Mouse (Mus musculus): ENCODE data around the gene Gsdma2. TPM values are rescaled to one million over a fixed set of nuclear protein-coding genes. Genes with fewer than 3 reads are reported as not detected.

The Gsdma2 gene
- polyA plus RNA-seq, 1 experiment from 2014 or later = not detected

GRCm38 (mm10) chr11:98693201-98693600 lies 46.6 kb downstream of the Gsdma2 start:
- peaks cover 84% of the 10 kb centered on the region for H3K36me3 ChIP-seq (ENCODE audit: control insufficient read depth, insufficient read depth, low read length)
- H3K9ac ChIP-seq (ENCODE audit: low read length) = no peak overlapping the region
- no peak for ATAC-seq (ENCODE audit: insufficient number of reproducible peaks, insufficient read depth, low FRiP score, low read depth)
- no peak overlapping the region for H3K27ac ChIP-seq (replicated peaks in 1 of 2; ENCODE audit: control insufficient read depth in 1 of 2, insufficient read depth in 1 of 2, low read depth in 2 of 2, low read length in 2 of 2)
- WGBS = 79% methylated on average over 13 of the region's 13 CpGs
- H3K4me3 ChIP-seq (ENCODE audit: control insufficient read depth in 1 of 2, insufficient read depth in 1 of 2, low read depth in 1 of 2, low read length in 2 of 2) = no peak overlapping the region
- H3K9me3 ChIP-seq (ENCODE audit: control insufficient read depth, low read length) = no peaks in the 10 kb centered on the region
- no peak overlapping the region for H3K4me2 ChIP-seq (ENCODE audit: low read length)
- no peaks in the 10 kb centered on the region; a peak in 2 of 4 replicates for H3K4me1 ChIP-seq (ENCODE audit: control insufficient read depth in 2 of 2, insufficient read depth in 2 of 2, low read length in 2 of 2)
- H3K27me3 ChIP-seq (ENCODE audit: control insufficient read depth, insufficient read depth, low read length) = no peaks in the 10 kb centered on the region

- H3K27me3 ChIP-seq (ENCODE audit: control insufficient read depth, insufficient read depth, low read length) = no peaks in the 10 kb centered on the region
- H3K4me3 ChIP-seq (ENCODE audit: control insufficient read depth in 1 of 2, insufficient read depth in 1 of 2, low read depth in 1 of 2, low read length in 2 of 2) = no peak overlapping the region
- no peak overlapping the region for H3K4me2 ChIP-seq (ENCODE audit: low read length)
- ATAC-seq (ENCODE audit: insufficient number of reproducible peaks, insufficient read depth, low FRiP score, low read depth) = no peak
- peaks cover 80% of the 10 kb centered on the region for H3K36me3 ChIP-seq (ENCODE audit: control insufficient read depth, insufficient read depth, low read length)
- H3K27ac ChIP-seq (replicated peaks in 1 of 2; ENCODE audit: control insufficient read depth in 1 of 2, insufficient read depth in 1 of 2, low read depth in 2 of 2, low read length in 2 of 2) = no peak overlapping the region
- no peaks in the 10 kb centered on the region; a peak in 2 of 4 replicates for H3K4me1 ChIP-seq (ENCODE audit: control insufficient read depth in 2 of 2, insufficient read depth in 2 of 2, low read length in 2 of 2)
- no peaks in the 10 kb centered on the region for H3K9me3 ChIP-seq (ENCODE audit: control insufficient read depth, low read length)
- no peak overlapping the region for H3K9ac ChIP-seq (ENCODE audit: low read length)
- WGBS = 80% methylated on average over 9 of the region's 9 CpGs
Measured at GRCm38 (mm10) chr11:98693746-98694145, 47.2 kb downstream of the Gsdma2 start.

DNA sequence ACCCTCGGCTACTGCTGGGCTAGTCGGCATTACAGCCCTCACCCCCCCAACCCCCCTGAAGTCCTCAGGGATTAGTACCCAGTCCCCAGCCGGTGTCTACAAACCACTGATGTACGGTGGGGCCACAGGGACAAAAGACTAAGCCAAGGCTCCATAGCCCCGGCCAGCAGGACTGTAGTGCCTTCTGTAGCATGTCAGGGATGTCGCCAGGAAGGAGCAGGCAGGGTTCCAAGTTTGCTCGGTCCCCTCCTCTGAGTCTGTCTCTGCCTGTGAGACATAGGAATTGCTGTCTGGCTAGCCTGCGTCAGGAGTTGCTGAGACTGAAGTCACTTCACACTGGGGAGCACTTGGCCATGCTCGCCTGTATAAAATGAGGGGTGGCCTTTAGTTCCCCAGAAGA lies 47.7 kb downstream of the Gsdma2 start:
- H3K9ac ChIP-seq (ENCODE audit: low read length) = no peak overlapping the region
- ATAC-seq (ENCODE audit: insufficient number of reproducible peaks, insufficient read depth, low FRiP score, low read depth) = no peak
- H3K27ac ChIP-seq (replicated peaks in 1 of 2; ENCODE audit: control insufficient read depth in 1 of 2, insufficient read depth in 1 of 2, low read depth in 2 of 2, low read length in 2 of 2) = no peak overlapping the region
- H3K27me3 ChIP-seq (ENCODE audit: control insufficient read depth, insufficient read depth, low read length) = no peaks in the 10 kb centered on the region
- H3K9me3 ChIP-seq (ENCODE audit: control insufficient read depth, low read length) = no peaks in the 10 kb centered on the region
- no peaks in the 10 kb centered on the region; a peak in 2 of 4 replicates for H3K4me1 ChIP-seq (ENCODE audit: control insufficient read depth in 2 of 2, insufficient read depth in 2 of 2, low read length in 2 of 2)
- no peak overlapping the region for H3K4me2 ChIP-seq (ENCODE audit: low read length)
- WGBS = 55% methylated on average over 9 of the region's 9 CpGs
- no peak overlapping the region for H3K4me3 ChIP-seq (ENCODE audit: control insufficient read depth in 1 of 2, insufficient read depth in 1 of 2, low read depth in 1 of 2, low read length in 2 of 2)
- peaks cover 77% of the 10 kb centered on the region for H3K36me3 ChIP-seq (ENCODE audit: control insufficient read depth, insufficient read depth, low read length)

GRCm38 (mm10) chr11:98695408-98695807 lies 48.8 kb downstream of the Gsdma2 start:
- 74% methylated on average over 14 of the region's 14 CpGs for WGBS
- Histone ChIP-seq H3K9ac (ENCODE audit: low read length) (no peak overlapping the region), H3K4me3 (ENCODE audit: control insufficient read depth in 1 of 2, insufficient read depth in 1 of 2, low read depth in 1 of 2, low read length in 2 of 2) (no peak overlapping the region), H3K4me1 (ENCODE audit: control insufficient read depth in 2 of 2, insufficient read depth in 2 of 2, low read length in 2 of 2) (peaks cover 0 to 4% of the 10 kb centered on the region in 2 experiments; a peak in 3 of 4 replicates), H3K27me3 (ENCODE audit: control insufficient read depth, insufficient read depth, low read length) (no peaks in the 10 kb centered on the region), H3K9me3 (ENCODE audit: control insufficient read depth, low read length) (no peaks in the 10 kb centered on the region), H3K27ac (replicated peaks in 1 of 2; ENCODE audit: control insufficient read depth in 1 of 2, insufficient read depth in 1 of 2, low read depth in 2 of 2, low read length in 2 of 2) (no peak overlapping the region), H3K4me2 (ENCODE audit: low read length) (no peak overlapping the region), H3K36me3 (ENCODE audit: control insufficient read depth, insufficient read depth, low read length) (peaks cover 66% of the 10 kb centered on the region)
- ATAC-seq (ENCODE audit: insufficient number of reproducible peaks, insufficient read depth, low FRiP score, low read depth) = no peak

- Histone ChIP-seq H3K9ac (ENCODE audit: low read length) (no peak overlapping the region), H3K4me2 (ENCODE audit: low read length) (no peak overlapping the region), H3K4me3 (ENCODE audit: control insufficient read depth in 1 of 2, insufficient read depth in 1 of 2, low read depth in 1 of 2, low read length in 2 of 2) (no peak overlapping the region), H3K27ac (replicated peaks in 1 of 2; ENCODE audit: control insufficient read depth in 1 of 2, insufficient read depth in 1 of 2, low read depth in 2 of 2, low read length in 2 of 2) (no peak overlapping the region), H3K27me3 (ENCODE audit: control insufficient read depth, insufficient read depth, low read length) (no peaks in the 10 kb centered on the region), H3K4me1 (ENCODE audit: control insufficient read depth in 2 of 2, insufficient read depth in 2 of 2, low read length in 2 of 2) (peaks cover 0 to 7% of the 10 kb centered on the region in 2 experiments; a peak in 3 of 4 replicates), H3K36me3 (ENCODE audit: control insufficient read depth, insufficient read depth, low read length) (peaks cover 53% of the 10 kb centered on the region), H3K9me3 (ENCODE audit: control insufficient read depth, low read length) (no peaks in the 10 kb centered on the region)
- WGBS = 76% methylated on average over 14 of the region's 14 CpGs
- ATAC-seq (ENCODE audit: insufficient number of reproducible peaks, insufficient read depth, low FRiP score, low read depth) = no peak
Measured at GRCm38 (mm10) chr11:98696454-98697216, 50.1 kb downstream of the Gsdma2 start.

- Histone ChIP-seq H3K36me3 (ENCODE audit: control insufficient read depth, insufficient read depth, low read length) (peaks cover 47% of the 10 kb centered on the region), H3K9me3 (ENCODE audit: control insufficient read depth, low read length) (no peaks in the 10 kb centered on the region), H3K27me3 (ENCODE audit: control insufficient read depth, insufficient read depth, low read length) (no peaks in the 10 kb centered on the region), H3K4me2 (ENCODE audit: low read length) (no peak overlapping the region), H3K4me3 (ENCODE audit: control insufficient read depth in 1 of 2, insufficient read depth in 1 of 2, low read depth in 1 of 2, low read length in 2 of 2) (no peak overlapping the region), H3K27ac (replicated peaks in 1 of 2; ENCODE audit: control insufficient read depth in 1 of 2, insufficient read depth in 1 of 2, low read depth in 2 of 2, low read length in 2 of 2) (no peak overlapping the region), H3K4me1 (ENCODE audit: control insufficient read depth in 2 of 2, insufficient read depth in 2 of 2, low read length in 2 of 2) (peaks cover 0 to 7% of the 10 kb centered on the region in 2 experiments; a peak in 3 of 4 replicates), H3K9ac (ENCODE audit: low read length) (no peak overlapping the region)
- WGBS = 89% methylated on average over 12 of the region's 12 CpGs
- ATAC-seq (ENCODE audit: insufficient number of reproducible peaks, insufficient read depth, low FRiP score, low read depth) = no peak
Measured at GRCm38 (mm10) chr11:98697225-98697624, 50.7 kb downstream of the Gsdma2 start.

GRCm38 (mm10) chr11:98698849-98699640 lies 52.5 kb downstream of the Gsdma2 start:
- H3K4me3 ChIP-seq (ENCODE audit: control insufficient read depth in 1 of 2, insufficient read depth in 1 of 2, low read depth in 1 of 2, low read length in 2 of 2) = no peak overlapping the region
- no peak overlapping the region for H3K27ac ChIP-seq (replicated peaks in 1 of 2; ENCODE audit: control insufficient read depth in 1 of 2, insufficient read depth in 1 of 2, low read depth in 2 of 2, low read length in 2 of 2)
- no peak overlapping the region for H3K9ac ChIP-seq (ENCODE audit: low read length)
- peaks cover 29% of the 10 kb centered on the region for H3K36me3 ChIP-seq (ENCODE audit: control insufficient read depth, insufficient read depth, low read length)
- WGBS = 79% methylated on average over 16 of the region's 16 CpGs
- no peaks in the 10 kb centered on the region for H3K27me3 ChIP-seq (ENCODE audit: control insufficient read depth, insufficient read depth, low read length)
- H3K4me1 ChIP-seq (ENCODE audit: control insufficient read depth in 2 of 2, insufficient read depth in 2 of 2, low read length in 2 of 2) = peaks cover 0 to 7% of the 10 kb centered on the region in 2 experiments; a peak in 3 of 4 replicates
- ATAC-seq (ENCODE audit: insufficient number of reproducible peaks, insufficient read depth, low FRiP score, low read depth) = no peak
- H3K4me2 ChIP-seq (ENCODE audit: low read length) = no peak overlapping the region
- H3K9me3 ChIP-seq (ENCODE audit: control insufficient read depth, low read length) = no peaks in the 10 kb centered on the region

All from heart, embryonic 14.5 days (tissue).